10 mouse cellular contexts compared by ENCODE assay signal in the genomic region with DNA sequence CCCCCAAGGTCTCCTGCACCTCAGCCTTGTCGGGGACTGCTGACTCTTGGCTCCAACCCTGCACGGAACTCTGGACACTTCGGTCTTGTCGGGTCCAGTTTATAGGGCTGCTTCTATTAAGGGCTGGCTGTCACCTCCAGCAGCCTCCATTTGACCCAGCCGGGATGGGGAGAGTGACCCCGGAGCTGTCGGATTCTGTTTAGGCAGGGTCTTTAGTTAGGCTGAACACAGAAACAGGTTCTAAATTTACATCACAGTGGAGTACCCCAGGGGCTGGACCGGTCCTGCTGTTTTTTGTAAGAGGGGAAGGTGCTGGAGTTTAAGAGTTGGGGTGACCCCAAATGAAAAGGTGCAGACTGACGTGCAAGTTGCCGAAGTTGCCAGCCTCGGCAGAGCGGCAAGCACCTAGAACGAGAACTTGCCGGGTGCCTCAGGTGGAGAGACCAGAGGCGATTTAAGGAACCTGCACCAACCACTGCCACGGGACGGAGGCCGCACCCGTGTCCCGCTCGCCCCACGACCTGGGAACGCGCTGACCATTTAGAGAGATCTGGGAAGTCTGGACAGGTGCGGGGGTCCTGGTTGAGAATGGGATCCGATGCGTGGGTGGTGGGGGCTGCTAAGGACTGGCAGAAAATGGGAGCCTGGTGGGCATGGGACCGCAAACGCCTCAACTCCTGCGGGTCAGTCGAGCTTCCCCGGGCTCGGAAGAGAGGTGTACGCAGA. TPM values are rescaled to one million over a fixed set of nuclear protein-coding genes. Genes with fewer than 3 reads are reported as not detected.
DNase-seq lines count a peak whose midpoint lies in the region; ATAC-seq and TF ChIP-seq lines count a peak whose summit lies in the region.
"Had no signal": no experiment of that assay in that cellular context is flagged by ENCODE, and none has a peak within 500 bp of the region (broad histone marks: within the 10 kb centered on the region; RNA-seq: fewer than 3 reads in every experiment).

No protein-coding gene starts in this region.

- ATAC-seq in hindbrain, postnatal 0 days, result no peak
- ATAC-seq in embryonic facial prominence, embryonic 14.5 days (ENCODE audit: low read depth), result no peak
- ATAC-seq in liver, embryonic 15.5 days (ENCODE audit: insufficient read depth), result no peak

- peaks cover 40% of the 10 kb centered on the region for H3K4me1 ChIP-seq in hindbrain, embryonic 10.5 days (replicated peaks)
- H3K4me1 ChIP-seq in hindbrain, postnatal 0 days (ENCODE audit: insufficient read depth, low read length), result no peaks in the 10 kb centered on the region
- H3K4me1 ChIP-seq in ES-Bruce4 (ENCODE audit: control insufficient read depth, insufficient read depth, low read length), result peaks cover 7% of the 10 kb centered on the region
- H3K4me1 ChIP-seq in embryonic facial prominence, embryonic 14.5 days (ENCODE audit: control insufficient read depth, insufficient read depth, low read length), result peaks cover 16% of the 10 kb centered on the region
- peaks cover 16% of the 10 kb centered on the region for H3K4me1 ChIP-seq in liver, embryonic 15.5 days (replicated peaks)

- TF ChIP-seq CTCF in hindbrain, postnatal 0 days (IDR thresholded peaks at IDR 0.05; ENCODE audit: low read depth), result no peak
- TF ChIP-seq CTCF in ES-Bruce4 (IDR thresholded peaks at IDR 0.05; ENCODE audit: low read depth, low read length), result no peak

- WGBS in hindbrain, embryonic 10.5 days, result 2% methylated on average over 34 of the region's 34 CpGs
- 20% methylated on average over 34 of the region's 34 CpGs for WGBS in hindbrain, postnatal 0 days
- WGBS in embryonic facial prominence, embryonic 14.5 days, result 11% methylated on average over 28 of the region's 34 CpGs
- WGBS in liver, embryonic 15.5 days (ENCODE audit: insufficient replicate concordance), result 3% methylated on average over 34 of the region's 34 CpGs

- peak overlapping the region; percentile 19 for H3K27ac ChIP-seq in hindbrain, embryonic 10.5 days
- H3K27ac ChIP-seq in hindbrain, postnatal 0 days, result no peak overlapping the region
- peak overlapping the region; percentile 12; the same call in 1 of the 2 replicates for H3K27ac ChIP-seq in ES-Bruce4 (ENCODE audit: insufficient read depth, low read length)
- H3K27ac ChIP-seq in embryonic facial prominence, embryonic 14.5 days (replicated peaks; ENCODE audit: low read depth, low read length), result no peak overlapping the region
- no peak overlapping the region for H3K27ac ChIP-seq in liver, embryonic 15.5 days (replicated peaks)

- no peak for TF ChIP-seq POLR2A in ES-Bruce4 (IDR thresholded peaks at IDR 0.05; ENCODE audit: insufficient read depth, low read length)

- no peak for DNase-seq in hindbrain, embryonic 10.5 days (ENCODE audit: low spot score)
- DNase-seq in hindbrain, postnatal 0 days (ENCODE audit: low spot score), result no peak
- no peak for DNase-seq in embryonic facial prominence, embryonic 14.5 days (ENCODE audit: low spot score)
- no peak for DNase-seq in cerebellum, adult 11 months
- DNase-seq in spleen, postnatal 4 days (ENCODE audit: low spot score in 2 of 2), result no peak
- DNase-seq in kidney, postnatal 10 days, result no peak
- DNase-seq: layer of hippocampus, adult 9-11 months had no signal

- H3K36me3 ChIP-seq in hindbrain, embryonic 10.5 days, result peaks cover 17% of the 10 kb centered on the region
- no peaks in the 10 kb centered on the region for H3K36me3 ChIP-seq in hindbrain, postnatal 0 days (ENCODE audit: insufficient read depth, low read length)
- no peaks in the 10 kb centered on the region for H3K36me3 ChIP-seq in ES-Bruce4 (ENCODE audit: control insufficient read depth, insufficient read depth, low read length, poor library complexity, severe bottlenecking)
- no peaks in the 10 kb centered on the region for H3K36me3 ChIP-seq in embryonic facial prominence, embryonic 14.5 days (ENCODE audit: control insufficient read depth, insufficient read depth, low read length)
- no peaks in the 10 kb centered on the region for H3K36me3 ChIP-seq in liver, embryonic 15.5 days (replicated peaks)

- peaks cover 68% of the 10 kb centered on the region for H3K27me3 ChIP-seq in hindbrain, embryonic 10.5 days (ENCODE audit: insufficient read depth, poor library complexity, severe bottlenecking)
- peaks cover 15% of the 10 kb centered on the region for H3K27me3 ChIP-seq in hindbrain, postnatal 0 days (ENCODE audit: insufficient read depth, low read length)
- H3K27me3 ChIP-seq in ES-Bruce4 (ENCODE audit: control insufficient read depth, insufficient read depth, low read length, poor library complexity, severe bottlenecking), result no peaks in the 10 kb centered on the region
- peaks cover 34% of the 10 kb centered on the region for H3K27me3 ChIP-seq in embryonic facial prominence, embryonic 14.5 days (replicated peaks; ENCODE audit: control insufficient read depth, insufficient read depth, low read length)
- H3K27me3 ChIP-seq in liver, embryonic 15.5 days, result peaks cover 91% of the 10 kb centered on the region

- peak overlapping the region; percentile 36 for H3K4me3 ChIP-seq in hindbrain, embryonic 10.5 days
- H3K4me3 ChIP-seq in hindbrain, postnatal 0 days (ENCODE audit: low read length), result no peak overlapping the region
- H3K4me3 ChIP-seq in ES-Bruce4 (ENCODE audit: low read depth, low read length), result peak overlapping the region; percentile 37
- H3K4me3 ChIP-seq in embryonic facial prominence, embryonic 14.5 days (ENCODE audit: low read depth, low read length), result peak overlapping the region; percentile 18
- peak overlapping the region; percentile 25 for H3K4me3 ChIP-seq in liver, embryonic 15.5 days (replicated peaks)
- H3K4me3 ChIP-seq: myocyte had no signal

- H3K9ac ChIP-seq in hindbrain, postnatal 0 days (replicated peaks; ENCODE audit: low read length), result no peak overlapping the region
- peak overlapping the region; percentile 46 for H3K9ac ChIP-seq in ES-Bruce4 (ENCODE audit: low read depth, poor library complexity, severe bottlenecking)
- H3K9ac ChIP-seq in embryonic facial prominence, embryonic 14.5 days (ENCODE audit: low read depth, low read length), result peak overlapping the region; percentile 45; the same call in 1 of the 2 replicates
- no peak overlapping the region for H3K9ac ChIP-seq in liver, embryonic 15.5 days

- H3K9me3 ChIP-seq in hindbrain, embryonic 10.5 days, result no peaks in the 10 kb centered on the region
- H3K9me3 ChIP-seq in hindbrain, postnatal 0 days (ENCODE audit: low read length), result no peaks in the 10 kb centered on the region
- no peaks in the 10 kb centered on the region for H3K9me3 ChIP-seq in ES-Bruce4 (replicated peaks; ENCODE audit: control insufficient read depth, insufficient read depth, low read length, poor library complexity, severe bottlenecking)
- no peaks in the 10 kb centered on the region for H3K9me3 ChIP-seq in embryonic facial prominence, embryonic 14.5 days (ENCODE audit: control insufficient read depth, low read length)
- no peaks in the 10 kb centered on the region for H3K9me3 ChIP-seq in liver, embryonic 15.5 days (replicated peaks)

- no peak overlapping the region for H3K4me2 ChIP-seq in hindbrain, postnatal 0 days (ENCODE audit: low read depth, low read length)
- H3K4me2 ChIP-seq in embryonic facial prominence, embryonic 14.5 days (ENCODE audit: low read depth, low read length), result peak overlapping the region; percentile 36
- H3K4me2 ChIP-seq in liver, embryonic 15.5 days, result peak overlapping the region; percentile 46

- TF ChIP-seq EP300 in ES-Bruce4 (IDR thresholded peaks at IDR 0.05; ENCODE audit: insufficient read depth, low read depth, low read length), result peak; percentile 78

RNA-seq across cellular contexts. Expression of gene Mrps23, which starts 10.9 kb away (rescaled TPM):
- polyA plus RNA-seq in hindbrain, embryonic 10.5 days (2016; fragmentation: Nextera tagmentation; extraction: Ambion mirVana), result 72.2 and 74.1 TPM in 2 replicates
- total RNA-seq in hindbrain, postnatal 0 days (2014; rRNA removed), result 29.0 and 48.7 TPM in 2 replicates
- polyA plus RNA-seq in hindbrain, postnatal 0 days (2015; fragmentation: Nextera tagmentation; extraction: Ambion mirVana), result 66.4 and 67.1 TPM in 2 replicates
- polyA plus RNA-seq in ES-Bruce4 (2011; ENCODE audit: insufficient read depth, insufficient read length, low read depth, missing spikeins), result 67.9 and 107 TPM in 2 replicates
- polyA plus RNA-seq in embryonic facial prominence, embryonic 14.5 days (2014; fragmentation: Nextera tagmentation; extraction: Ambion mirVana), result 55.6 and 59.4 TPM in 2 replicates
- polyA plus RNA-seq in liver, embryonic 15.5 days (2015; fragmentation: Nextera tagmentation; extraction: Ambion mirVana), result 25.0 and 26.9 TPM in 2 replicates

Comparison
In these comparisons a context has a peak if more than half of its experiments do, and no peak if none do; other contexts are left out.
1. H3K27ac ChIP-seq: peak in hindbrain, embryonic 10.5 days (single experiment) and ES-Bruce4 (single experiment); none in hindbrain, postnatal 0 days (single experiment), embryonic facial prominence, embryonic 14.5 days (single experiment) and liver, embryonic 15.5 days (single experiment).
2. H3K9ac ChIP-seq: peak in ES-Bruce4 (single experiment) and embryonic facial prominence, embryonic 14.5 days (single experiment); none in hindbrain, postnatal 0 days (single experiment) and liver, embryonic 15.5 days (single experiment).